Mouse (Mus musculus) testis, adult 2 months (tissue): ENCODE measurements around the gene Mtg2. TPM values are rescaled to one million over a fixed set of nuclear protein-coding genes. Genes with fewer than 3 reads are reported as not detected.

Source experiments
- H3K27ac ChIP-seq: fragments of 200-500 bp; 2 replicates; pipeline ENCODE4 v1.5.1; 2012; ENCODE audit warnings: low read depth, low read length; ENCODE audit not compliant: control insufficient read depth, insufficient read depth
- H3K27me3 ChIP-seq: fragments of 200-500 bp; 2 replicates; pipeline ENCODE4 v1.6.1; 2012; ENCODE audit warnings: mild to moderate bottlenecking, low read length, moderate library complexity; ENCODE audit not compliant: control insufficient read depth, insufficient read depth
- H3K36me3 ChIP-seq: fragments of 200-500 bp; 2 replicates; pipeline ENCODE4 v1.6.1; 2012; ENCODE audit warnings: mild to moderate bottlenecking, low read length; ENCODE audit not compliant: control insufficient read depth, insufficient read depth
- H3K4me1 ChIP-seq: fragments of 200-500 bp; 2 replicates; pipeline ENCODE4 v1.6.1; 2012; ENCODE audit warnings: low read length; ENCODE audit not compliant: control insufficient read depth, insufficient read depth
- H3K4me3 ChIP-seq: fragments of 200-500 bp; 2 replicates; pipeline ENCODE4 v1.5.1; 2012; ENCODE audit warnings: low read depth, mild to moderate bottlenecking, low read length, moderate library complexity, mixed read lengths; ENCODE audit not compliant: control insufficient read depth
- CTCF ChIP-seq: fragments of 200-500 bp; IDR thresholded peaks from 2 replicates; pipeline ENCODE4 v1.5.1; 2012; ENCODE audit warnings: low read depth, mild to moderate bottlenecking, inconsistent platforms, low read length, moderate library complexity; ENCODE audit not compliant: control insufficient read depth, insufficient read depth, insufficient replicate concordance
- POLR2A ChIP-seq: fragments of 200-500 bp; IDR thresholded peaks from 2 replicates; pipeline ENCODE4 v1.6.1; 2012; ENCODE audit warnings: low read depth, mild to moderate bottlenecking, inconsistent platforms, low read length, moderate library complexity; ENCODE audit not compliant: control insufficient read depth
- polyA plus RNA-seq: library from polyadenylated mRNA; depleted of rRNA; stranded (reverse); fragments of >200 nt; gene quantifications from 2 replicates; pipeline ENCODE4 v1.2.3, GENCODE M21; 2012; rRNA removed

Mtg2 gene
- 7.0 and 7.8 TPM in 2 replicates for polyA plus RNA-seq

DNA sequence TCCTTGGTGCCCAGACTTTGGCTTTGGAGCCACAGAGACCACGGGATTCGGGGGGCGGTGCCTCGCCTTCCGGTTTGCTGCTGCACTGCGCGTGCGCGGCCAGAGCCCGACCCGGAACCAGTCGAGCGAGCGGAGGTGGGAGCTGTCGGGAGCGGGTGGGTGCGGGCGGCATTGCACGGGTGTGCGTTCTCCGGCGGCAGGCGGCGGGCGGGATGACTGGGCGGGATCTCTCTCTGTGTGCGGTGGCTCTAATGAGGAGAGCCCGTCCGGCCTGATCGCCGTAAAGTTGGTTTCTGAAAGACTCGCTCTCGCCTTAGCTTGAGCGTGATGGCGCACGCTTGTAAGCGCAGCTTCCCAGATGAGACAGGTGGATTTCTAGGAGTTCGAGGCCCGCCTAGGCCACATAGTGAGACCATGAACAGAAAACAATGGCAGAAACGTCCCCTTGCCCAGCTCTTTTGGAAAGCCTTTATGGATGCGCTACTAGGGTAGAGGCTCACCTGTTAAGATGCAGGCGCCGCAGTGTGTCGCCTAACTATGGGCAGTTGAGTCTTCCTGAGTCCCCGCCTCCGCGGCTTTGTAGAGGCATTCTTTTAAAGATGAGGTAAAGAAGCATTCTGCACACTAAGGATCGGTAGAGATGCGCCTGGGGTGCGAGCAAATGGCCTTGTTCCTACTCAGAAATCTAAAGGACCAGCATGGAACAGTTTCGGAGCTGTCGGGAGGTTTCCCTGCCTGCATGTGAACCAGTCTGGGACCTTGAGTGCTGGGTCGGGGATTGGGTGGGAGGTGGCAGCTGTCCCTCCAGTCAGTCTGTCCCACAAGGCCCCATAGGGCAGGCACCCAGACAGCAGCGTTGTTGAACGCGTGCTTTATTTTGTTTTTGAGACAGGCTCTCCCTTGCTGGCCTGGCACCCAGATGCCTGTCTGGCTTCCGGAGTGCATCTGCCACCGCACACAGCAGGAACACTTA, at the start of gene Mtg2:
Gene Mtg2, plus strand, starts transcription at position 108 of the 973 bp plus-strand sequence.
- TF ChIP-seq CTCF (no peak), POLR2A (peak; percentile 91)
- Histone ChIP-seq H3K36me3 (no peaks in the 10 kb centered on the region), H3K4me1 (peaks cover 8% of the 10 kb centered on the region), H3K27ac (peak within 1 kb of the TSS; percentile 68), H3K27me3 (no peaks in the 10 kb centered on the region), H3K4me3 (peak within 1 kb of the TSS; percentile 95)

DNA sequence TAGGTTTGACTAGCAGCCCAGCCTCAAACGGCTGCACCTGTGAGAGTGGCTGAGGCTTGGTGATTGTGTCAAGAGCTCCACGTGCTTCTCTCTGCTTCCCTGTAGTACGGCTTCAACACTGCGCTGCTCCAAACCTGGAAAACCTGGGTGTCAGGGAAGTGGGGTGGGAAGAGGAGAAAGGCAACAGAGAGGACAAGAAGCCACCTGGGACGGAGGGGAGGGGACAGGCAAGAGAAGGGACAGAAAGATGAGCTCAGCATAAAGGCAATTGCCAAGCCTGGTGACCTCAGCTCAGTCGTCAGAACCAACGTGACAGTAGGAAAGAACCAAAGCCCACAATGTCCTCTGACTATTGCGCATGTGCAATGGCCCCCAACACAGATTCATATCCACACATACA, 49.5 kb upstream of the Mtg2 start:
- TF ChIP-seq POLR2A: no peak
- no peak for TF ChIP-seq CTCF
- Histone ChIP-seq H3K27me3 (no peaks in the 10 kb centered on the region), H3K4me1 (peaks cover 20% of the 10 kb centered on the region), H3K27ac (no peak overlapping the region), H3K4me3 (no peak overlapping the region), H3K36me3 (no peaks in the 10 kb centered on the region)

DNA sequence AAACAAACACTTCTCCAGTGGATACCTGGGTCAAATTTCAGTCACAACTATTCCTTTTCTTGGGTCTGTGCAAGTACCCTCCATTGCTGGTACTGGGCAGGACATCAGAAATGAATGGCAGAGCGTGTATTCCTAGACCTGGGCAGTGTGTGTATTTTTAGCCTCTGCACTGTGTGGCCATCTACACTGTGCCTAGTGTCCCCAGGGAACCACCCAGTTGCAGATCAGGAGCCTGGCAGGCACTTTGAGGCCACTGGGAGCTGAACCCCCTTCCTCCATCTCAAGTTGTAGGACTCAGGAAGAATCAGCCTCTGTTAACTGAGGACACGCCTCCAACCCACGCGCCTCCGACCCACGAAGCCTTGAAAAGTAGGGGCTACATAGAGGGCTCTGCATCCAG, 47.6 kb upstream of the Mtg2 start:
- H3K27ac ChIP-seq: no peak overlapping the region
- no peaks in the 10 kb centered on the region; the same call in 1 of the 2 replicates for H3K36me3 ChIP-seq
- peaks cover 24% of the 10 kb centered on the region for H3K4me1 ChIP-seq
- TF ChIP-seq CTCF (no peak), POLR2A (no peak)
- no peak overlapping the region for H3K4me3 ChIP-seq
- no peaks in the 10 kb centered on the region for H3K27me3 ChIP-seq

DNA sequence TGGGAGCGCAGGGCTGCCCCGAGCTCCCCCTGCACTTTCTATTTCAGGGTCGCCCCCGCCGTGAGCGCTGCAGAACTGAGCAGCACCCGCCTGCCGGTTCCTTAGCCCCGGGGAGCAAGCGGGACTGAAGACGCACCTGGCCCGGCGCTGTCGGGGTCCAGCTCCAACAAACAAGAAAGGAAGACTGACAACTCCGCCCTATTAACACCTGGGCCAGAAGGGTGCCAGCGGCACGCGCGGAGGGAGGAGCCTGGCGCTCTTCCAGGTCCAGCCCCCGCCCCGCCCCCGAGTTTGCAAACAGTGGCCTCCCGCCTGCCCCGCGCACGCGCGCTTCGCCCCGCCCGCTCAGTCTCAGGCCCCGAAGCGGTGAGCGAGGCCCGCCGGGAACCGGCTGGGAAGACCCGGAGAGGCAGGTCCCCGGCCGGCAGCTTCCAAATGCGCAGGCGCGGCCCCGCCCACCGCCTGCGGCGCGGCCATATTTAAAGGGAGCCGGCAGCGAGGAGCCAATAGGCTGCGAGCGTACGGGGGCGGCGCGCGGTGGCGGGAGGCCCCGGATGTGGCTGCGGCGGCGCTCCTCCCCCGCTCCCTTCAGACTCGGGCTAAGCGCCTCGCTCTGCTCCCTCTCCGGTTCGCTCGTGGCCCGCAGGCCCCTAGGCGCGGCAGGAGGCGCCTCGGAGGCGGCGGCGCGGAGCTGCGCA, 45.8 kb upstream of the Mtg2 start, which contains the start of gene Lsm14b:
Gene Lsm14b, plus strand, starts transcription at position 587 of the 698 bp plus-strand sequence.
- H3K27ac ChIP-seq: peak within 1 kb of the TSS; percentile 94
- H3K36me3 ChIP-seq: no peaks in the 10 kb centered on the region; the same call in 1 of the 2 replicates
- H3K4me3 ChIP-seq: peak within 1 kb of the TSS; percentile 93
- H3K27me3 ChIP-seq: no peaks in the 10 kb centered on the region
- peaks cover 24% of the 10 kb centered on the region for H3K4me1 ChIP-seq
- TF ChIP-seq CTCF (no peak), POLR2A (peak; percentile 59)

DNA sequence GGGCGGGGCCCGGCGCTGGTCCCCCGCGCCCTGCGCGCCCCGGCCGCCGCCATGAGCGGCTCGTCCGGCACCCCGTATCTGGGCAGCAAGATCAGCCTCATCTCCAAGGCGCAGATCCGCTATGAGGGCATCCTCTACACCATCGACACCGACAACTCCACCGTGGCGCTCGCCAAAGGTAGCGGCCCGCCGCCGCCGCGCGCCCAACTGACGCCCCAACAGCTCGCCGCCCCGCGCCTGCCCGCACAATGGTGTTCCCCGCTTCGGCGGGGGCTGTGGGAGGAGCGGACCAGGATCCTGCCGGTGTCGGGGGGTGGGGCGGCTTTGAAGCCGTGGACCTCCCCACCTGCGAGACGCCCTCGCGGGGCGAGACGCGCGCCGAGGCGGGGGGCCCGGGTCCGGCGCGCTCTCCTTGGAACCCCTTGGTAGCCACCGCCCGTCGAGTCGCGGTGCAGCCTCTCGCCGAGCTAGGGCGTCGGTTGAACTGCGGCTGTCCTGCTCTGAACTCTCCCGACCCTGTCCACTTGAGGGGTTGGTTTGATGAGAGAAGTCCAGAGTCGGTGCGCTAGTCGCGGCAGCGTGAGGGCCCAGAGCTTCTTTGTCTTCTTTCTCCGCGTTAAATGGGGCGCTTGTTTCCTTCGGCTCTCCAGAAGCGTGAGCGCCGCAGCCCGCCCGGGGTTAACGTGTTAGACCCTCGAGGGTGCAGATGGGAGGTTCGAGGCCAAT, 45.1 kb upstream of the Mtg2 start:
- H3K36me3 ChIP-seq: no peaks in the 10 kb centered on the region; the same call in 1 of the 2 replicates
- H3K4me1 ChIP-seq: peaks cover 20% of the 10 kb centered on the region
- peak overlapping the region; percentile 94 for H3K27ac ChIP-seq
- peak overlapping the region; percentile 93 for H3K4me3 ChIP-seq
- H3K27me3 ChIP-seq: no peaks in the 10 kb centered on the region
- TF ChIP-seq POLR2A (no peak), CTCF (no peak)

DNA sequence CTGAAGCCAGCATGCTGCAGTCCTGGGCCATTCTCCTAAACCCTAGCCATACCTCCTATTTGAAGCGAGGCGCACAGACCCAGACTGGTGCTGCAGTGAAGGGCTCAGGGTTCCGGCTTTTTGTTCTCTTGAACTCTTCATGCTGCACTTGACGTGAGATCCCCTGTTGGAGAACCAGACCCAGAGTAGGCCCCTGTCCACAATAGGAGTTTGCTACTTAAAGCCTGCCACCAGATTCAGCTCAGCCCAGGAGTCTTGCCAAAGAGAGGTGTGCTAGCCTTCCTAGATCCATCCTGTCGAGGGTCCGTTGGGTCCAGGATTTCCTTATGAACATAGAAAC, 44.6 kb upstream of the Mtg2 start:
- H3K4me3 ChIP-seq: peak overlapping the region; percentile 93
- H3K4me1 ChIP-seq: peaks cover 16% of the 10 kb centered on the region
- TF ChIP-seq CTCF: no peak
- no peak for TF ChIP-seq POLR2A
- peak overlapping the region; percentile 94 for H3K27ac ChIP-seq
- no peaks in the 10 kb centered on the region; the same call in 1 of the 2 replicates for H3K36me3 ChIP-seq
- no peaks in the 10 kb centered on the region for H3K27me3 ChIP-seq
